Mouse (Mus musculus) spleen, adult 2 months (tissue): ENCODE measurements around the gene Tra2a. TPM values are rescaled to one million over a fixed set of nuclear protein-coding genes. Genes with fewer than 3 reads are reported as not detected.

Experiments
- DNase-seq, 2 experiments: peaks; one replicate each; pipeline versions ENCODE4 v3.0.0 to v3.0.0-alpha.2; 2012 to 2021; ENCODE audit warnings: low spot score in 2 of 2, low read depth in 1 of 2
- H3K27ac ChIP-seq: fragments of 200-500 bp; 2 replicates; pipeline ENCODE4 v1.5.1; 2012; ENCODE audit warnings: low read length, inconsistent platforms; ENCODE audit not compliant: insufficient read depth
- H3K27me3 ChIP-seq: fragments of 200-500 bp; 2 replicates; pipeline ENCODE4 v1.6.1; 2012; ENCODE audit warnings: mild to moderate bottlenecking, moderate library complexity, low read length, inconsistent platforms; ENCODE audit not compliant: control insufficient read depth, insufficient read depth
- H3K36me3 ChIP-seq: fragments of 200-500 bp; 2 replicates; pipeline ENCODE4 v1.6.1; 2012; ENCODE audit warnings: mild to moderate bottlenecking, low read length, inconsistent platforms; ENCODE audit not compliant: control insufficient read depth, insufficient read depth
- H3K4me1 ChIP-seq: fragments of 200-500 bp; 2 replicates; pipeline ENCODE4 v1.6.1; 2011; ENCODE audit warnings: inconsistent platforms; ENCODE audit not compliant: control insufficient read depth, insufficient read depth, insufficient read length
- H3K4me3 ChIP-seq: fragments of 200-500 bp; 2 replicates; pipeline ENCODE4 v1.5.1; 2011; ENCODE audit warnings: mild to moderate bottlenecking, inconsistent platforms; ENCODE audit not compliant: insufficient read depth, insufficient read length; ENCODE audit errors: extremely low read depth
- CTCF ChIP-seq: fragments of 200-500 bp; IDR thresholded peaks from 2 replicates; pipeline ENCODE4 v1.5.1; 2011; ENCODE audit warnings: mild to moderate bottlenecking, inconsistent platforms; ENCODE audit not compliant: insufficient read depth, insufficient read length, insufficient replicate concordance; ENCODE audit errors: extremely low read depth
- POLR2A ChIP-seq: fragments of 200-500 bp; IDR thresholded peaks from 2 replicates; pipeline ENCODE4 v1.6.1; 2011; ENCODE audit warnings: low read depth, low read length, inconsistent platforms
- WGBS: fragments of 180-500 bp; shearing (Covaris S2); methylation state at CpG from one replicate; pipeline ENCODE4 v1.1.7; 2018; 5-methylcytosine and 5-hydroxymethylcytosine counted together
- polyA plus RNA-seq: library from polyadenylated mRNA; depleted of rRNA; stranded (reverse); fragments of >200 nt; gene quantifications from 2 replicates; pipeline ENCODE4 v1.2.3, GENCODE M21; 2012

Tra2a gene
- polyA plus RNA-seq, 1 experiment = 27.3 TPM

DNA sequence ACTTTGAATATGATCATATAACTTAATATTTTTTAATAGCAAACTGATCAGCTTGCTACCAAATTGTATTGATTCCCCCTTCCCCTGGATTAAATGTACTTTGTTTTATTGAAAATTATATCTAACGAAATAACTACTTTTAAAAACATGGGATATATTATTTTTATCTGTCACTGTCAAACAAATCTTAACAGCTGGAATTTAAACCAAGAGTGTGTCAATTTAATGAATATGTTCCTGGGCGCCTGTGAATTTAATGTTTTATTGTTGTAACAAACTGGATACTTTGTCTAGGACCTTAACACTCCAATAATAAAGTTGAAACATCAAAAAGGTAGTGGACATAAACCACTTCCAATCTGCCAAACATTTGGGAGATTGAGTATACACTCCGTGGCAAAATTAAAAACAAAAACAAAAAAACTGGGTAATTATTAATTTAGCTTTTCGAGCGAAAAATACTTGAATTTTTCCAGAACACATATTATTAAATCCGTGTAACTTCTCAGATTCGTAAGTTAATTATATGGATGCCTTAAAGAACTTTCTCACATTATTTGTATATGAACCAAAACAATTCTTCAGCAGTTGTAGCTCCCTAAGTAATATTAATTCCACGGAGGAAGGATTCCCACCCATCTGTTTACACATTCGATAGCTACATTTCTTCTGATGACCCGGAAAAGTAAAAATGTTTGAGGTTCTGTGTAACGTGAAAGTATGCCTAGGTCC is 46.9 kb downstream of the Tra2a start:
- H3K36me3 ChIP-seq = no peaks in the 10 kb centered on the region
- H3K4me1 ChIP-seq = peaks cover 17% of the 10 kb centered on the region
- peak overlapping the region; percentile 59; the same call in 1 of the 2 replicates for H3K4me3 ChIP-seq
- H3K27ac ChIP-seq = no peak overlapping the region
- TF ChIP-seq POLR2A = no peak
- no peak for TF ChIP-seq CTCF
- WGBS = 22% methylated on average over 11 of the region's 11 CpGs
- no peak for DNase-seq
- peaks cover 47% of the 10 kb centered on the region for H3K27me3 ChIP-seq

DNA sequence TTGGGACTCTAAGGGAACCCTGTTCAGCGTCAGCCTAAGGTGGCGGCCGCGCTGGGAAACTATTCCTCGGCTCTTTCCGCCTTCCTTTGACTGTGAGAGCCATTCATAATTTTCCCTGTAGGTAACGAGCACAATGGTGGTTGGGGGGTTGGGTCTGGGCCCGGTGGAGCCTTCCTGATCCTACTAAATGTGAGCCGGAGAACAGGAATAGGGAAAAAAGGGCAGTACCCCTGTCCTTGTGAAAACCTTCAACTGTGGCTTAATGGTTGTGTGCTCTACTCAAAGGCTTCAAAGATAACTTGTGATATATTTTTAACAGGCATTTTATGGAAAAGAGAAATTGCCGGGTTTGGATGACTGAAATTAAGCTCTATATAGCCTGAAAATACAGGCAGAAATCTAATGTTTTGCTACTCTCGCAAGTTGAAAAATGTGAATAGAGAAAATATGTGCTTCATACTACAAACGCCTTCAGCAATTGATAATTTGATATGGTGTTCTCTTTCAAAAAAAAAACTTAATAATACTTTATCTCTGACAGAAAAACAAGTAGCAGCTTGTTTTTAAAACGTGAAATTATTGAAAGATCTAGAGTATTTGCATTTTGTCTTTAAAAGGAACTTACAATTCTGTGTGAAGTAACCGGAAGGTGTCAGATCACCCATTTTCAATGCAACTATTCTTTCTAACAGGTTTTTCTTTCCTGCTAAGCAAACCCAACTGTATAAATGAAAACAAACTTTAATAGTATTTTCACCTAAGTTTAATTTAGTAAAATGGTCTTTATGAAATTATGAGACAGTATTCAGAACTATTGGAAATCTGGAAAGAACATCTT is 47.9 kb downstream of the Tra2a start:
- no peaks in the 10 kb centered on the region for H3K36me3 ChIP-seq
- 11% methylated on average over 14 of the region's 14 CpGs for WGBS
- TF ChIP-seq POLR2A (no peak), CTCF (no peak)
- peaks cover 46% of the 10 kb centered on the region for H3K27me3 ChIP-seq
- H3K4me3 ChIP-seq = peak overlapping the region; percentile 52
- peaks cover 17% of the 10 kb centered on the region for H3K4me1 ChIP-seq
- no peak overlapping the region for H3K27ac ChIP-seq
- DNase-seq = no peak

- no peaks in the 10 kb centered on the region for H3K36me3 ChIP-seq
- H3K4me1 ChIP-seq = peaks cover 17% of the 10 kb centered on the region
- peak in 1 of 2 experiments; percentile 45 for DNase-seq
- peak within 1 kb of the TSS; percentile 52 for H3K4me3 ChIP-seq
- WGBS = 1% methylated on average over 63 of the region's 68 CpGs
- no peak within 1 kb of the TSS; the same call in 1 of the 2 replicates for H3K27ac ChIP-seq
- peaks cover 44% of the 10 kb centered on the region for H3K27me3 ChIP-seq
- TF ChIP-seq CTCF (no peak), POLR2A (no peak)
Measured at GRCm38 (mm10) chr6:49214928-49215747, 48.7 kb downstream of the Tra2a start, which contains the start of gene Igf2bp3. TSS of gene Igf2bp3 (minus strand) at chr6:49214957.

- 2% methylated on average over 76 of the region's 76 CpGs for WGBS
- DNase-seq = peak in 1 of 2 experiments; percentile 24
Measured at GRCm38 (mm10) chr6:49214086-49214927, 49.5 kb downstream of the Tra2a start.

GRCm38 (mm10) chr6:49213581-49214085 is 50.2 kb downstream of the Tra2a start:
- 1% methylated on average over 50 of the region's 50 CpGs for WGBS
- Histone ChIP-seq H3K4me1 (peaks cover 17% of the 10 kb centered on the region), H3K4me3 (peak overlapping the region; percentile 52), H3K27ac (no peak overlapping the region), H3K27me3 (peaks cover 41% of the 10 kb centered on the region), H3K36me3 (no peaks in the 10 kb centered on the region)
- no peak for TF ChIP-seq CTCF
- TF ChIP-seq POLR2A = no peak
- DNase-seq = no peak

More at GRCm38 (mm10) chr6:49214086-49214927, 49.5 kb downstream of the Tra2a start:
- Histone ChIP-seq H3K27ac (no peak overlapping the region; the same call in 1 of the 2 replicates), H3K36me3 (no peaks in the 10 kb centered on the region), H3K4me1 (peaks cover 17% of the 10 kb centered on the region), H3K27me3 (peaks cover 41% of the 10 kb centered on the region), H3K4me3 (peak overlapping the region; percentile 52)
- TF ChIP-seq POLR2A = no peak
- TF ChIP-seq CTCF = no peak
